Mouse (Mus musculus) lung, embryonic 15.5 days (tissue): Measurements from ENCODE around the gene Grk1. TPM values are rescaled to one million over a fixed set of nuclear protein-coding genes. Genes with fewer than 3 reads are reported as not detected.

Experiments used
- ATAC-seq: fragments of 200-750 bp; cut with Nextera tagmentation; 2 replicates; pipeline ENCODE4 v1.8.0; 2017; ENCODE audit warnings: moderate number of reproducible peaks, borderline replicate concordance; ENCODE audit not compliant: low FRiP score, low TSS enrichment; ENCODE audit errors: extremely low read depth
- H3K27ac ChIP-seq: fragments of 300-500 bp; sonication (generic); 2 replicates; pipeline ENCODE4 v1.5.1; 2015; ENCODE audit warnings: moderate library complexity, mild to moderate bottlenecking, inconsistent platforms
- H3K27me3 ChIP-seq: fragments of 300-500 bp; sonication (generic); 2 replicates; pipeline ENCODE4 v1.6.1; 2015; ENCODE audit warnings: inconsistent platforms
- H3K36me3 ChIP-seq: fragments of 300-500 bp; sonication (generic); 2 replicates; pipeline ENCODE4 v1.6.1; 2015; ENCODE audit warnings: inconsistent platforms
- H3K4me1 ChIP-seq: fragments of 300-500 bp; sonication (generic); 2 replicates; pipeline ENCODE4 v1.6.1; 2015; ENCODE audit warnings: inconsistent platforms
- H3K4me2 ChIP-seq: fragments of 300-500 bp; sonication (generic); 2 replicates; pipeline ENCODE4 v1.6.1; 2015; ENCODE audit warnings: inconsistent platforms, mild to moderate bottlenecking, moderate library complexity
- H3K4me3 ChIP-seq: fragments of 300-500 bp; sonication (generic); 2 replicates; pipeline ENCODE4 v1.5.1; 2015; ENCODE audit warnings: mild to moderate bottlenecking, inconsistent platforms
- H3K9ac ChIP-seq: fragments of 300-500 bp; sonication (generic); 2 replicates; pipeline ENCODE4 v1.6.1; 2015; ENCODE audit warnings: inconsistent platforms
- H3K9me3 ChIP-seq: fragments of 300-500 bp; sonication (generic); 2 replicates; pipeline ENCODE4 v1.6.1; 2016; ENCODE audit warnings: inconsistent platforms
- WGBS: fragments of 180-500 bp; shearing (Covaris S2); methylation state at CpG from one replicate; pipeline ENCODE4 v1.1.7; 2015; 5-methylcytosine and 5-hydroxymethylcytosine counted together
- polyA plus RNA-seq: library from polyadenylated mRNA; unstranded; fragments of >200 nt; fragmentation: Nextera tagmentation; extraction: Ambion mirVana; gene quantifications from 2 replicates; pipeline ENCODE4 v1.2.1, GENCODE M21; 2015

The Grk1 gene
- polyA plus RNA-seq, 1 experiment from 2014 or later = not detected

DNA sequence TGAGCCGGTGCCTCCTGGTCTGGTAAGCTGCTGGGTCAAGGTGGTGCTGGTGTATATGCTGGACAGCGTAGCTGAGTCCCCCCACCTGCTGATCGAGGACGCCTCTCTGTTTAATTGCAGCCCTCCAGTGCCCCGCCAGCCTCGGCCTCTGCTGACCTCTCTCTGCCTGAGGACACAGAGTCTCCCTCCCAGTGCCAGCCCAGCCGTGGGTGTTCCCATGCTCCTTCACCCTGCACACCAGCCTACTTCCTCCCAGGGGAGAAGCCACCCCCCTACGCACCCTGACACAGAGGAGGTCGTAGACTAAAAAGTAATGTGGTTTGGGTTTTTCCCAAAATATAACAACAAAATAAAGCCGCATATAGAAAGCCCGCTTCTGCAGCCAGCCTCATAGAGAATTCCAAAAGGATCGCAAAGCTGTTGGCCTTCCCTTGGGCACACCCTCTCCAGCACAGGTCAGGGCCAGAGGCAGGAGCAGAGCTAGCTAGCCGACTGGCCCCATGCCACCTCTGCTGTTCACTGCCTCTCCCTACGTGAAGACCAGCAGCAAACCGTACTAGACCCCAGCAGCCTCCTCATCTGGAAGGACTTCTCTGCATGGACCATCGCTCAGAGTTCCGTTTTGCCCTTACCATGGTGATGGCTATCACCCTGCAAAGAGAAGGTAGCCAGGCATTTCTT, 56.3 kb downstream of the Grk1 start:
- Histone ChIP-seq H3K4me3 (no peak overlapping the region), H3K27me3 (no peaks in the 10 kb centered on the region), H3K4me1 (peaks cover 20% of the 10 kb centered on the region), H3K36me3 (no peaks in the 10 kb centered on the region), H3K9me3 (no peaks in the 10 kb centered on the region), H3K27ac (no peak overlapping the region), H3K9ac (no peak overlapping the region), H3K4me2 (no peak overlapping the region)
- 63% methylated on average over 17 of the region's 17 CpGs for WGBS
- ATAC-seq = no peak

- Histone ChIP-seq H3K9me3 (no peaks in the 10 kb centered on the region), H3K4me2 (no peak overlapping the region), H3K4me3 (no peak overlapping the region), H3K9ac (no peak overlapping the region), H3K36me3 (no peaks in the 10 kb centered on the region), H3K4me1 (peaks cover 20% of the 10 kb centered on the region), H3K27ac (peak overlapping the region; percentile 20; the same call in 1 of the 2 replicates), H3K27me3 (no peaks in the 10 kb centered on the region)
- 28% methylated on average over 4 of the region's 4 CpGs for WGBS
- peak; percentile 35; the same call in 1 of the 2 replicates for ATAC-seq
Observed at GRCm38 (mm10) chr8:13461843-13462242, 57.0 kb downstream of the Grk1 start.

- Histone ChIP-seq H3K4me3 (no peak overlapping the region), H3K9me3 (no peaks in the 10 kb centered on the region), H3K27me3 (no peaks in the 10 kb centered on the region), H3K36me3 (no peaks in the 10 kb centered on the region), H3K4me2 (no peak overlapping the region), H3K27ac (peak overlapping the region; percentile 67), H3K4me1 (peaks cover 20% of the 10 kb centered on the region), H3K9ac (no peak overlapping the region)
- 40% methylated on average over 10 of the region's 10 CpGs for WGBS
- ATAC-seq = peak; percentile 56
Observed at GRCm38 (mm10) chr8:13462392-13462791, 57.5 kb downstream of the Grk1 start.

- no peak overlapping the region for H3K4me3 ChIP-seq
- H3K4me1 ChIP-seq = peaks cover 20% of the 10 kb centered on the region
- no peak overlapping the region for H3K4me2 ChIP-seq
- H3K36me3 ChIP-seq = no peaks in the 10 kb centered on the region
- WGBS = 36% methylated on average over 7 of the region's 7 CpGs
- no peak overlapping the region for H3K9ac ChIP-seq
- H3K27me3 ChIP-seq = no peaks in the 10 kb centered on the region
- ATAC-seq = no peak
- no peak overlapping the region for H3K27ac ChIP-seq
- no peaks in the 10 kb centered on the region for H3K9me3 ChIP-seq
Observed at GRCm38 (mm10) chr8:13465324-13465723, 60.4 kb downstream of the Grk1 start.

DNA sequence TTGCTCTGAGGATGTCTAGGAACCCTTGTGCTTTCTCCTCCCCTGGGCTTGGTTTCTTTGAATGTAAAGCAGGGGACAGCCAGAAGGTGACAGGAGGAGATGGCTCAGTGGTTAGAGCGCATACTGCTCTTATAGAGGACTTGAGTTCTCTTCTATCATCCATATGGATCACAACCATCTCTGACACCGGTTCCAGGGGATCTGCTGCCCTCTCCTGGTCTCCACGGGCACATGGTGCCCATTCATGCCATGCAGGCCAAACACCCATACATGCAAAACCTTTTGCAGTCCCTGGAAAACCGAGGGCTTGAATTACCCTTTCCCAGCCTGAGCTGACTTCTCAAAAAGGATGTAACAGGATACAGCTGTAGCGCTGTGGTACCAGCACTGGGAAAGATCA, 62.1 kb downstream of the Grk1 start:
- H3K4me1 ChIP-seq = peaks cover 19% of the 10 kb centered on the region
- no peak overlapping the region for H3K9ac ChIP-seq
- H3K27me3 ChIP-seq = no peaks in the 10 kb centered on the region
- no peak overlapping the region for H3K4me2 ChIP-seq
- no peaks in the 10 kb centered on the region for H3K9me3 ChIP-seq
- no peak overlapping the region for H3K4me3 ChIP-seq
- ATAC-seq = no peak
- WGBS = 61% methylated on average over 5 of the region's 5 CpGs
- H3K36me3 ChIP-seq = no peaks in the 10 kb centered on the region
- H3K27ac ChIP-seq = no peak overlapping the region

DNA sequence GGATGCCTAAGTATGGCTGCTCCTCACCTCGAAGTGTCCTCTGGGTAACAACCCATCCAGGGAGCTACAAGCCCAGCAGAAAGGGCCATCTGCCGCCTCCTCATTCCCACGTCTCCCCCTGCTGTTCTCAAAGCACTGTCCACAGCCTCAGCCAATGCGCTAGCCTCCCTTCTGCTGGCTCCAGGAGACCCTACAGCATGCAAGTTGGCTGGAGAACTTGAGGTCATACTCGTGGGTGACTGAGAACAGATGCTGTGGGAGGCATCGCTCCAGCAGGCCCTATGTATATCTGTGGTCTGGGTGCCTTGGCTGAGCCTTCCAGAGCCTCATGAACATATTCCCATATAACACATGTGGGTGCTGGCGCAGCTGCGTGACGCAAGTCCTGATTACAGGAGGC, 63.9 kb downstream of the Grk1 start:
- no peak; the same call in 1 of the 2 replicates for ATAC-seq
- WGBS = 76% methylated on average over 9 of the region's 9 CpGs

GRCm38 (mm10) chr8:13471484-13471883, 66.6 kb downstream of the Grk1 start:
- Histone ChIP-seq H3K9ac (no peak overlapping the region), H3K4me2 (no peak overlapping the region), H3K4me1 (0 out of 2 replicates have a peak, but pooled peaks cover 11% of the 10 kb centered on the region), H3K4me3 (no peak overlapping the region), H3K9me3 (no peaks in the 10 kb centered on the region), H3K27me3 (no peaks in the 10 kb centered on the region), H3K27ac (no peak overlapping the region), H3K36me3 (no peaks in the 10 kb centered on the region)
- WGBS = 72% methylated on average over 11 of the region's 11 CpGs
- ATAC-seq = no peak

More for the DNA sequence above, 63.9 kb downstream of the Grk1 start:
- Histone ChIP-seq H3K27ac (no peak overlapping the region), H3K27me3 (no peaks in the 10 kb centered on the region), H3K4me1 (peaks cover 16% of the 10 kb centered on the region), H3K4me3 (no peak overlapping the region), H3K9me3 (no peaks in the 10 kb centered on the region), H3K36me3 (no peaks in the 10 kb centered on the region), H3K9ac (no peak overlapping the region), H3K4me2 (no peak overlapping the region)

Other genes with a start within 250 kb of the Grk1 start
- gene Lamp1, start 245.9 kb upstream of the Grk1 start, polyA plus RNA-seq = 318 and 321 TPM in 2 replicates
- 6.2 and 6.6 TPM in 2 replicates for gene Grtp1, start 204.5 kb upstream of the Grk1 start, polyA plus RNA-seq
- 3.4 and 6.0 TPM in 2 replicates for gene Adprhl1, start 150.9 kb upstream of the Grk1 start, polyA plus RNA-seq
- 22.5 and 23.8 TPM in 2 replicates for gene Dcun1d2, start 117.0 kb upstream of the Grk1 start, polyA plus RNA-seq
- 36.8 and 41.0 TPM in 2 replicates for gene Tmco3, start 116.9 kb upstream of the Grk1 start, polyA plus RNA-seq
- 187 TPM in 2 replicates for gene Tfdp1, start 66.3 kb upstream of the Grk1 start, polyA plus RNA-seq
- gene Atp4b, start 8.3 kb upstream of the Grk1 start, polyA plus RNA-seq = not detected in 2 replicates
- gene Tmem255b, start 30.1 kb downstream of the Grk1 start, polyA plus RNA-seq = 0.67 and 0.75 TPM in 2 replicates
- gene Gas6, start 89.4 kb downstream of the Grk1 start, polyA plus RNA-seq = 74.8 and 85.7 TPM in 2 replicates
- gene 1700029H14Rik, start 157.4 kb downstream of the Grk1 start, polyA plus RNA-seq = not detected in 2 replicates